Mouse (Mus musculus) olfactory bulb, adult 2 months (tissue): ENCODE results near the gene Pou3f4. TPM values are rescaled to one million over a fixed set of nuclear protein-coding genes. Genes with fewer than 3 reads are reported as not detected.
A peak's percentile ranks its signal among the peaks of the same experiment; 100 is the strongest.

Experiments
- H3K27ac ChIP-seq: fragments of 200-500 bp; 2 replicates; pipeline ENCODE4 v1.5.1; 2012; ENCODE audit warnings: low read depth, low read length; ENCODE audit not compliant: insufficient read depth
- H3K4me1 ChIP-seq: fragments of 200-500 bp; 2 replicates; pipeline ENCODE4 v1.6.1; 2012; ENCODE audit warnings: low read length; ENCODE audit not compliant: control insufficient read depth, insufficient read depth
- H3K4me3 ChIP-seq: fragments of 200-500 bp; 2 replicates; pipeline ENCODE4 v1.5.1; 2012; ENCODE audit warnings: mild to moderate bottlenecking, low read depth, low read length, moderate library complexity; ENCODE audit not compliant: insufficient read depth
- CTCF ChIP-seq: fragments of 200-500 bp; IDR thresholded peaks from 2 replicates; pipeline ENCODE4 v1.5.1; 2012; ENCODE audit warnings: low read depth, mild to moderate bottlenecking, low read length, moderate library complexity; ENCODE audit not compliant: insufficient read depth
- POLR2A ChIP-seq: fragments of 200-500 bp; IDR thresholded peaks from 2 replicates; pipeline ENCODE4 v1.6.1; 2012; ENCODE audit warnings: mild to moderate bottlenecking, low read depth, low read length, moderate library complexity; ENCODE audit not compliant: insufficient read depth
- whole genome bisulfite sequencing: fragments of 180-500 bp; shearing (Covaris S2); methylation state at CpG from one replicate; pipeline ENCODE4 v1.1.7; 2018; 5-methylcytosine and 5-hydroxymethylcytosine counted together
- polyA plus RNA-seq: library from polyadenylated mRNA; stranded (reverse); fragments of >200 nt; gene quantifications from 2 replicates; pipeline ENCODE4 v1.2.4, GENCODE M21; 2012; ENCODE audit warnings: low replicate concordance; ENCODE audit not compliant: missing spikeins, insufficient read depth, insufficient read length

The Pou3f4 gene
- polyA plus RNA-seq, 1 experiment: not detected

- Histone ChIP-seq H3K4me1 (no peaks in the 10 kb centered on the region; the same call in 1 of the 2 replicates), H3K4me3 (peak overlapping the region; percentile 90), H3K27ac (peak overlapping the region; percentile 90)
- WGBS: 26% methylated on average over 18 of the region's 18 CpGs
- no peak for TF ChIP-seq POLR2A
- TF ChIP-seq CTCF: no peak
Observed at GRCm38 (mm10) chrX:110815549-110815930, 1.5 kb downstream of the Pou3f4 start.

GRCm38 (mm10) chrX:110816609-110817008, 2.5 kb downstream of the Pou3f4 start:
- Histone ChIP-seq H3K27ac (peak overlapping the region; percentile 82), H3K4me3 (peak overlapping the region; percentile 56), H3K4me1 (no peaks in the 10 kb centered on the region; the same call in 1 of the 2 replicates)
- 21% methylated on average over 16 of the region's 16 CpGs for WGBS
- no peak for TF ChIP-seq CTCF

- WGBS: 21% methylated on average over 10 of the region's 10 CpGs
- peak overlapping the region; percentile 56 for H3K4me3 ChIP-seq
- H3K27ac ChIP-seq: peak overlapping the region; percentile 82; the same call in 1 of the 2 replicates
- no peak for TF ChIP-seq CTCF
- TF ChIP-seq POLR2A: no peak
- H3K4me1 ChIP-seq: no peaks in the 10 kb centered on the region; the same call in 1 of the 2 replicates
Observed at GRCm38 (mm10) chrX:110817211-110817610, 3.1 kb downstream of the Pou3f4 start.

- H3K4me3 ChIP-seq: no peak overlapping the region
- TF ChIP-seq CTCF: no peak
- TF ChIP-seq POLR2A: no peak
- H3K27ac ChIP-seq: no peak overlapping the region
- H3K4me1 ChIP-seq: no peaks in the 10 kb centered on the region
- 64% methylated on average over 2 of the region's 2 CpGs for WGBS
Observed at GRCm38 (mm10) chrX:110837450-110837849, 23.4 kb downstream of the Pou3f4 start.

GRCm38 (mm10) chrX:110851300-110851699, 37.2 kb downstream of the Pou3f4 start:
- Histone ChIP-seq H3K4me3 (no peak overlapping the region), H3K4me1 (no peaks in the 10 kb centered on the region), H3K27ac (no peak overlapping the region)
- TF ChIP-seq CTCF: no peak
- TF ChIP-seq POLR2A: no peak
- WGBS: 60% methylated on average over 2 of the region's 2 CpGs
